Mouse (Mus musculus) CH12.LX (cell line): ENCODE measurements at regions not wholly inside any gene's neighbourhood (a gene's known extent, or its start where the extent isn't known, plus 50 kb on each side); places are given as distances from the start of the nearest gene placed in this dataset.

Experiments used
- DNase-seq: peaks from one replicate; pipeline ENCODE4 v3.0.0-alpha.2; 2013; ENCODE audit errors: extremely low read depth
- H3K27ac ChIP-seq: 2 replicates; pipeline ENCODE4 v1.5.1; 2012; ENCODE audit warnings: low read depth, mild to moderate bottlenecking, control low read depth, moderate library complexity; ENCODE audit not compliant: insufficient read depth
- H3K27me3 ChIP-seq: replicated peaks from 2 replicates; pipeline ENCODE3; 2012; ENCODE audit warnings: inconsistent platforms
- H3K36me3 ChIP-seq, 2 experiments: replicated peaks in 1 of 2; 2 replicates each; pipeline versions ENCODE3 to v1.6.1; 2012; ENCODE audit warnings: inconsistent platforms in 1 of 2, low read length in 1 of 2, mild to moderate bottlenecking in 1 of 2, mixed read lengths in 1 of 2, moderate library complexity in 1 of 2; ENCODE audit not compliant: control insufficient read depth in 1 of 2, insufficient read depth in 1 of 2
- H3K4me1 ChIP-seq, 2 experiments: 2 replicates each; pipeline ENCODE4 v1.6.1; 2012; ENCODE audit warnings: inconsistent platforms in 1 of 2, moderate library complexity in 1 of 2; ENCODE audit not compliant: insufficient read depth in 2 of 2, control insufficient read depth in 1 of 2
- H3K4me2 ChIP-seq: 2 replicates; pipeline ENCODE4 v1.6.1; 2012; ENCODE audit warnings: low read depth, mild to moderate bottlenecking, control low read depth; ENCODE audit not compliant: poor library complexity, insufficient read depth, severe bottlenecking
- H3K4me3 ChIP-seq, 3 experiments: fragments of 150-350 bp in 1 of 3; sonication (generic) in 1 of 3; replicated peaks in 1 of 3; 2 replicates each; pipeline versions ENCODE3 to v1.5.1; 2011 to 2012; ENCODE audit warnings: low read depth in 2 of 3, low read length in 2 of 3, mild to moderate bottlenecking in 2 of 3, moderate library complexity in 2 of 3, control low read depth in 1 of 3, improper control_type of control experiment in 1 of 3, inconsistent platforms in 1 of 3, mixed read lengths in 1 of 3; ENCODE audit not compliant: poor library complexity in 1 of 3
- H3K79me2 ChIP-seq: replicated peaks from 2 replicates; pipeline ENCODE4 v1.6.1; 2012; ENCODE audit warnings: mild to moderate bottlenecking, moderate library complexity; ENCODE audit not compliant: control insufficient read depth, poor library complexity, insufficient read depth, severe bottlenecking; ENCODE audit errors: extremely low read depth
- H3K9ac ChIP-seq: 2 replicates; pipeline ENCODE4 v1.6.1; 2012; ENCODE audit warnings: low read depth, mild to moderate bottlenecking, control low read depth, moderate library complexity; ENCODE audit not compliant: insufficient read depth
- H3K9me3 ChIP-seq: replicated peaks from 2 replicates; pipeline ENCODE3; 2012; ENCODE audit warnings: low read length, inconsistent platforms, mixed read lengths
- BHLHE40 ChIP-seq: IDR thresholded peaks from 2 replicates; pipeline ENCODE4 v1.6.1; 2011; ENCODE audit warnings: mild to moderate bottlenecking, low read depth, low read length, improper control_type of control experiment
- CHD1 ChIP-seq: IDR thresholded peaks from 2 replicates; pipeline ENCODE4 v1.6.1; 2012; ENCODE audit warnings: low read depth, low read length, improper control_type of control experiment, inconsistent platforms
- CHD2 ChIP-seq: IDR thresholded peaks from 2 replicates; pipeline ENCODE4 v1.6.1; 2011; ENCODE audit warnings: low read length, improper control_type of control experiment
- ELF1 ChIP-seq: IDR thresholded peaks from 2 replicates; pipeline ENCODE4 v1.6.1; 2014; ENCODE audit warnings: low read depth, mild to moderate bottlenecking, inconsistent platforms, low read length, improper control_type of control experiment
- HCFC1 ChIP-seq: IDR thresholded peaks from 2 replicates; pipeline ENCODE4 v1.6.1; 2012; ENCODE audit warnings: low read depth, mild to moderate bottlenecking, inconsistent platforms, low read length, improper control_type of control experiment
- KAT2A ChIP-seq: IDR thresholded peaks from 2 replicates; pipeline ENCODE4 v1.6.1; 2012; ENCODE audit warnings: low read length, improper control_type of control experiment, inconsistent platforms; ENCODE audit not compliant: insufficient replicate concordance
- MAFK ChIP-seq: IDR thresholded peaks from 2 replicates; pipeline ENCODE4 v1.6.1; 2011; ENCODE audit warnings: low read length, improper control_type of control experiment; ENCODE audit not compliant: insufficient replicate concordance
- MAZ ChIP-seq: IDR thresholded peaks from 2 replicates; pipeline ENCODE4 v1.6.1; 2012; ENCODE audit warnings: low read depth, mild to moderate bottlenecking, inconsistent platforms, low read length, improper control_type of control experiment, moderate library complexity
- MEF2A ChIP-seq: IDR thresholded peaks from 2 replicates; pipeline ENCODE4 v1.6.1; 2014; ENCODE audit warnings: low read depth, mild to moderate bottlenecking, inconsistent platforms, low read length, improper control_type of control experiment, borderline replicate concordance
- MXI1 ChIP-seq: IDR thresholded peaks from 2 replicates; pipeline ENCODE4 v1.6.1; 2011; ENCODE audit warnings: mild to moderate bottlenecking, low read depth, low read length, improper control_type of control experiment
- NRF1 ChIP-seq: IDR thresholded peaks from 2 replicates; pipeline ENCODE4 v1.6.1; 2014; ENCODE audit warnings: low read depth, mild to moderate bottlenecking, inconsistent platforms, low read length, improper control_type of control experiment, moderate library complexity
- PAX5 ChIP-seq: IDR thresholded peaks from 2 replicates; pipeline ENCODE4 v1.6.1; 2012; ENCODE audit warnings: low read length, inconsistent platforms, mixed read lengths
- POLR2A ChIP-seq: IDR thresholded peaks from 2 replicates; pipeline ENCODE4 v1.6.1; 2011; ENCODE audit warnings: low read depth, mild to moderate bottlenecking, improper control_type of control experiment, low read length
- UBTF ChIP-seq: IDR thresholded peaks from 2 replicates; pipeline ENCODE4 v1.6.1; 2012; ENCODE audit warnings: low read depth, mild to moderate bottlenecking, inconsistent platforms, low read length, improper control_type of control experiment, moderate library complexity
- USF1 ChIP-seq: IDR thresholded peaks from 2 replicates; pipeline ENCODE4 v1.6.1; 2014; ENCODE audit warnings: low read depth, mild to moderate bottlenecking, inconsistent platforms, low read length, improper control_type of control experiment
- USF2 ChIP-seq: conservative IDR thresholded peaks from 2 replicates; pipeline ENCODE4 v1.6.1; 2011; ENCODE audit warnings: low read depth, low read length, improper control_type of control experiment
- ZC3H11A ChIP-seq: IDR thresholded peaks from 2 replicates; pipeline ENCODE4 v1.6.1; 2012; ENCODE audit warnings: low read depth, mild to moderate bottlenecking, inconsistent platforms, low read length, improper control_type of control experiment
- ZKSCAN1 ChIP-seq: IDR thresholded peaks from 2 replicates; pipeline ENCODE4 v1.6.1; 2012; ENCODE audit warnings: low read depth, inconsistent platforms, low read length, improper control_type of control experiment, borderline replicate concordance
- ZMIZ1 ChIP-seq: IDR thresholded peaks from 2 replicates; pipeline ENCODE4 v1.6.1; 2012; ENCODE audit warnings: low read depth, mild to moderate bottlenecking, inconsistent platforms, low read length, improper control_type of control experiment
- dilution Hi-C: fragments of 300-500 bp; cut with MboI; formaldehyde crosslinking; loops from 2 replicates; pipeline ENCODE4 v1.14.3; 2020; ENCODE audit warnings: low sequenced_read_pairs; ENCODE audit not compliant: extremely low pct_unique_long_range_greater_than_20kb, extremely low pct_ligation_motif_present
- in situ Hi-C: fragments of 300-500 bp; cut with MboI; formaldehyde crosslinking; loops from 3 replicates; pipeline ENCODE4 v1.14.3; 2019; ENCODE audit warnings: low sequenced_read_pairs, low pct_ligation_motif_present, low pct_unique_long_range_greater_than_20kb, mixed read lengths

DNA sequence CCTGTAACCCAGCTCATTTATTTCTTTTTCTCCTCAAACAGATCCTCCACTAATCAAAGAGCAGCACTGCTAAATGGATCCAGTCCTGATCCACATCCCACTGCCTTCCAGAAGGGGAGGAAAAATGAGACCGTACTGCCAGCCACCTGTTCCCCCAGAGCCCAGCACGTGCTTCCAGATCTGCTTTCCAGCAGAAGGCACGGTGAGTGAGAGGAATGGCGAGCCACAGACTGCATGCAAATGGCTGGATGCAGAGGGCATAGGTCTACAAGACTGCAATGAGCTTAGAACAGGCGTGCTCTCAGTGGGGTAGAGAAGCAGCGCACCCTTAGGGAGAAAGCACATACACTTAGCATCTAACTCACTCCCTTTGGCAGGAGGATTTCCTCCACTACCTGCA lies 265.0 kb downstream of the Irs2 start:
- H3K27ac ChIP-seq = no peak overlapping the region
- H3K9me3 ChIP-seq = peaks cover 2% of the 10 kb centered on the region
- no peak for TF ChIP-seq USF1
- TF ChIP-seq USF2 = no peak
- no peak for TF ChIP-seq KAT2A
- TF ChIP-seq HCFC1 = no peak
- H3K4me2 ChIP-seq = no peak overlapping the region
- H3K4me1 ChIP-seq = peaks cover 0 to 9% of the 10 kb centered on the region in 2 experiments; a peak in 1 of 4 replicates
- H3K9ac ChIP-seq = no peak overlapping the region
- H3K79me2 ChIP-seq = no peaks in the 10 kb centered on the region
- no peak for DNase-seq
- peaks cover 0 to 13% of the 10 kb centered on the region in 2 experiments for H3K36me3 ChIP-seq
- no peaks in the 10 kb centered on the region for H3K27me3 ChIP-seq
- dilution Hi-C loops (no loop called here), in situ Hi-C loops (no loop called here)
- H3K4me3 ChIP-seq = no peak overlapping the region

DNA sequence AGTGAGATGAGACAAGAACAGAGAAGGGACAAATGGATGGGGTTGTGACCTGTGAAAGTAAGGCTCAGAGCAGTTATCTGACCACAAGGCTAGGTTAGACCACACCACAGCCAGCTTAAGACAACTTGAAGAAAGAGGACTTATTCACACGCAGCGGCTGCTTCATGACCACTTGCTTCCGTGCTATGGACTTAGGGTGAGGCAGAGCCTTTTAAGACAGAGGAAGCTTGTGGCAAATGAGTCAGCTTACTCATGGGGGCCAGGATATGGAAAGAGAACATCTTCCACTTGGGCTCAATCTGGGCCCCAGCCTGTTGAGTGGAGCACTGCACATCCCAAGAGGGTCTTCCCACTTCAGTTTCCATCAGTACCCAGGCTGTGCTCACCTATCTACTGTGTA lies 267.4 kb downstream of the Irs2 start:
- Histone ChIP-seq H3K27me3 (no peaks in the 10 kb centered on the region), H3K79me2 (no peaks in the 10 kb centered on the region), H3K36me3 (peaks cover 0 to 21% of the 10 kb centered on the region in 2 experiments), H3K4me1 (peaks cover 0 to 9% of the 10 kb centered on the region in 2 experiments; a peak in 1 of 4 replicates), H3K4me3 (no peak overlapping the region), H3K9ac (no peak overlapping the region), H3K27ac (no peak overlapping the region), H3K4me2 (no peak overlapping the region), H3K9me3 (no peaks in the 10 kb centered on the region)
- dilution Hi-C loops = no loop called here
- TF ChIP-seq CHD1 (no peak), KAT2A (no peak), BHLHE40 (no peak), MEF2A (no peak), ZMIZ1 (no peak), CHD2 (no peak), NRF1 (no peak), MXI1 (no peak), ZKSCAN1 (no peak), POLR2A (no peak), MAZ (no peak), UBTF (no peak), ELF1 (no peak), ZC3H11A (no peak), PAX5 (no peak), MAFK (no peak)
- no peak for DNase-seq
- in situ Hi-C loops = no loop called here
